Mouse (Mus musculus): Measurements from ENCODE around the gene Clec1a. TPM values are rescaled to one million over a fixed set of nuclear protein-coding genes. Genes with fewer than 3 reads are reported as not detected.

The Clec1a gene
- total RNA-seq, 2 experiments from 2014 or later = 3.1 to 3.5 TPM

DNA sequence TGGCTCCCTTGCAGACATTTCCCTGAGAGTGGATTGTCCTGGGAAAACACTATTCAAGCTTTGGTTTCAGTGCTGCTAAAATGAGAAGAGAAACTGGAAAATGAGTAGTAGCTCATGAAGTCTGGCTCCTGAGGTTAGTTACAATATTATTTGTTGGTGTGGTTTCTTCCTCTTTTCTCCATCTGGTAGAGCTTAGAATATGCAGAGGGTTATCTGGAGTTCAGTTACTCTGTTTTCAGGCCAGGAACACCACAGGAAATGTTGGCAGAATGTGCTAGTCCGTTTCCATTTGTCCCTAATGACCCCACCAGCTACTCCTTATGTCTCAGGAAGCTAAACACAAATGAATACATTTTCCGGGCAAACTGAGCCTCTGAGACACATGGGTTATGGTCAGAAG lies 44.5 kb downstream of the Clec1a start:
- no peak for DNase-seq (ENCODE audit: extremely low spot score in 1 of 2, low spot score in 1 of 2)

DNA sequence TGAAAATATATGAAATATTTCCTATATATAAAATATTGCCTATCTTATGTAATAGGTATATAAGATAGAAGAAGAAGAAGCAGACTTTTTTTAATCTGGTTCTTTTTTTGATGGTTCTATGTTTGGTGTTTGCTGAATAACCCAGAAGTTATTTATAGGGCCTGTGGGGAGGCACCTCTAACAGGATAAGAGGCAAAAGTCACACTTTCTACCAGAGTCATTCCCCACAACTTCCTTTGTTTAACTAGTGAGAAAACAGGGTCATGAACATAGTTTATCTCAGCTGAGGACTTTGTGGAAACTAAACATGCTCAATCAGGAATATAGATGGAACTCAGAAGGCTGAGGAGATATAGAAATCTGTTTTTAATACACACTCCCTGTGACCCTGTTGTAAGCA lies 45.8 kb downstream of the Clec1a start:
- DNase-seq (ENCODE audit: extremely low spot score in 1 of 2, low spot score in 1 of 2) = no peak

DNA sequence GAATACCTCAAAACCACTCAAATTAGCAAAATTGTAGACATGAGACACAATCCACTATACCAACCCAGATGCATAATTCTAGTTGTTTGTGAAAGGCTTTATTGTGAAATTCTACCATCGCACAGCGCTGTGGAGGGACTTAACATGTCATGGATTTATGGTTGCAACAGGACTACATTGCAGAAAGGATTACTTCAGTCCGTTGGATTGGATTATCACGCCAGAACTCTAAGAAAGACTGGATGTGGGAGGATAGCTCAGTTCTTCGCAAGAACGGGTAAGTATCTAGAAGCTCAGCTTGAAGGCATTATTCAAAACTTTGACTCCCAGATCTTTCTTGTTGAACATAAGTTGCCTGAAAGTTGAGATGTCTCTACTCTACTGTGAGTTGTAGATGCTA lies 48.4 kb downstream of the Clec1a start:
- DNase-seq (ENCODE audit: extremely low spot score in 1 of 2, low spot score in 1 of 2) = no peak

DNA sequence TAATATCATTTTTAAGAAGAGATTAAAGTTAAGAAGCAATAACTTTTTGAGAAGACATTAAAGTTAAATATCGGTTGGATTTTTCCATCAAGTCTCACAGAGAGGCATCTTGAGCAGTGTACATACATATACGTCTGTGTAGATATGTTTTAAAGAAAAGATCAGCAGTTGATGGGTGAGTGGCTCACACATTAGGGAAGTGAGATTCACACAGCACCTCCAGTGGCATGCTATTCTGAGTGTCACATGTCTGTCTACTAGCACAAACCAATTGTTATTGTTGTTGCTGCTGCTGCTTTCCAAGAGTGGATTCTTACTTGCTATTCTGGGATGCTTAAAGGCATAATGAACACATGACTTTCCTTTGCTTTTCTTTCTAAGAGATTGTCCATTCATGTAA lies 49.4 kb downstream of the Clec1a start:
- DNase-seq (ENCODE audit: extremely low spot score in 1 of 2, low spot score in 1 of 2) = no peak

DNA sequence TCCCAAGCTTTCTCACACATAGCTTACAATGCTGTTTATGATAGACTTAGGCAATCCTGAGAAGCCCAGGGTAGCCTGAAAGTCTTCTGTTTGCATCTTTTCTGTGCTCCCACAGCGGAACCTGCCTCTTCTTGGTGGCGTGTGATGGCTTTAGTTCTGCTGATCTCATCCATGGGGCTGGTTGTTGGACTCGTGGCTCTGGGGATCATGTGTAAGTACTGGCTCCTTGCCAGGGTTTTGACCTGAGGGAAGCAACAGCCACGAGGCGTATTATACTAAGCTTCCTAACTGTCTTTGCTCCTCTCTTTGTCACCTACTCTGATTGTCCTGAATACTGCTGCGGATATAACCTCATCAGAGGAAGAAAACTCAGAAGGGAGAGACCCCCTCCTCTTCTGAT lies 51.9 kb downstream of the Clec1a start:
- DNase-seq (ENCODE audit: extremely low spot score in 1 of 2, low spot score in 1 of 2) = no peak

DNA sequence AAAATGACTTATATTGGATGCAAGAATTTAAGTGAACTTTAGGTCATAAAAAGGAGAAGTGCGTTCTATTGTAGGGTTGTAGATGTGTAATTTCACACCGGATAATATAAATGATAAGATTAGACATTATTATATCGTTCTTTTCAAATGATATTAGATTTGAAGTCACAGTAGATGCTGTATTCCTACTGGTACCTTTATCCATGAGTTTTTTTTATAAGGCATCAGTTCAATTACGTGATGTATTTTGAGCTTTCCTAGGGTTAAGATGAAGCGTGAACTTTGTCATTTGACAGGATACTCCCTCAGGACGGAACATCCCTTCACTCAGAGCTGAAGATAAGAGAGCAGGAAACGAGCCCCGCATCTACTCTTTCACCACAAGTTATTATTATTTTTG lies 54.8 kb downstream of the Clec1a start, which contains the start of gene Clec1b:
Clec1b (plus strand) TSS at position 301 of the 400 bp plus-strand sequence.
- no peak for DNase-seq (ENCODE audit: extremely low spot score in 1 of 2, low spot score in 1 of 2)

DNA sequence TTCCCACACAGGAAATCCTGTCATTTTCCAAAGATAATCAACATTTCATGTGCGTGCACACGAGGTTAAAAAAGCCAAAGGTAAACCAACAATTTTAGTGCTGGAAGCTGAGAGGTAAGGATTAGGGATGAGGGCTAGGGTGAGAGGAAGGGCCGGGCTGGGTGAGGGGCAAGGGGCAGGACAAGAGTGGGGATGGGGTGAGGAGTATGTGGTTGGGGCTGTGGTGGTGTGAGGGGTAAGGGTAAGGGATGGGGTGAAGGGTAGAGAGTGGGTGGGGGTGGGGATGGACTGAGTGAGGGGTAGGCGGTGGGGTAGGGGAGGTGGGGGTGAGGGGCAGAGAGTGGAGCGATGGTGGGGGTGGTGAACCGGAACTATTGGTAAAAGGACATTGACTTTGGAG lies 58.1 kb downstream of the Clec1a start:
- DNase-seq (ENCODE audit: extremely low spot score in 1 of 2, low spot score in 1 of 2) = no peak

DNA sequence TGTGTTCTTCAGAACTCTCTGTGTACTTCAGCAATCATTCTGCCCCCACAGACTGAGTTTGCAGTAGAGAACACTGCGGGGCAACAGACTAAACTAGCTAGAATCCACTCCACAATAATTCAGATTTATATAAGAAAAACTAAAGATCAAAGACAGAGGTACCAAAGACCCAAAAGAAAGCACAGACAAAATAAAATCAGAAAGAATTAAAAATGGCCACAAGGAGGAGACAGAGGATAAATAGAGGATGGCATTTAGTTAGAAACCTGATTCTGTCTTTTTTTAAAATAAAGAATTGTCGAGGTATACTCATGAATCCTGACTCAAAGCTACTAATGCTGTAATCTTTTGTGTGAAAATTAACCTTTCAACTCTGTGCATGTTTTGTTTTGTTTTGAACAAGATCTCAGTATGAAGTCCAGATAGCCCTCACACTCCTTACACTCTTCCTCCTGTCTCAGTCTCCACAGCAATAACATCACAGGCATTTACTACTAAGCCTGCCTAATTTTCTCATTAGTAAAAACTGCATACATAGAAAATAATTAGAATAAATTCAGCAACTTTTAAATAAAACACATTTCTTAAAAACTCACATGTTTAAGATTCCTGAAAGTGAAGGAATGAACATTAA lies 58.6 kb downstream of the Clec1a start:
- no peak for DNase-seq (ENCODE audit: extremely low spot score in 1 of 2, low spot score in 1 of 2)

DNA sequence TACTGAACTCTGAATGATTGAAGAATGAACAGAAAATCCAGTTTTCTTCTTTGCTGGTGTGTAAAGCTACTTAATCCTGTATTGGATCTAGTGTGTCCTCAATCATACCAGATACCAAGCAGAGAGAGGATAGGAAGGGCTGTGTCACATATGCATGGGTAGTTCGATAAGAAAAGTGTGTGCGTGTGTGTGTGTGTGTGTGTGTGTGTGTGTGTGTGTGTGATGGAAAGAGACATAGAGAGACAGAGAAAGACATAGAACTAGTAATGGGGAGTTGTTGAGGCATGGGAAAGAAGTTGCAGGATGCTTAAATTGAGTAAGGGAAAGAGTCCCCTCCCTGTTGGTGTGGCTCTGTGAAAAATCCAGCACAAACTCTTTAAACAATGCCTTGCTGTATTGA lies 66.0 kb downstream of the Clec1a start, which contains the start of gene Clec12b:
Clec12b (minus strand) TSS at position 101 of the 400 bp plus-strand sequence.
- DNase-seq (ENCODE audit: extremely low spot score in 1 of 2, low spot score in 1 of 2) = no peak

DNA sequence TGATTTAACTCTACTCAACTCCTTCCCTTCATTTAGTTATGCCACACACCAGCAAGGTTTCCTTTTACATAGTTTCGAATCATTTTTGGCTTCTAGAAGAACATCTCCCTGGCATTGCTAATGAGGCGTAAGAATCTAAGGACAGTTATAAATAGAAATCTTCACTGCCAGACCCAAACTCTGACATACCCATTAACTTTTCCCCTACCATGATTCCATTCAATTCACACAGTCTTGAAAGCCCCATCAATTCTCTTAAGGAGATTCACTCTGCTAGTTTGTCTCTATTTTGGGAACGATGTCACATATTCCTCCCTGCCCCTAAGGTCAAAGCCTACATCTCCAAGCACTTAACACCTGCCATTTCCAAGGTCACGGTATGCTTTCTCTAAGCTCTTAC lies 66.8 kb downstream of the Clec1a start:
- no peak for DNase-seq (ENCODE audit: extremely low spot score in 1 of 2, low spot score in 1 of 2)

DNA sequence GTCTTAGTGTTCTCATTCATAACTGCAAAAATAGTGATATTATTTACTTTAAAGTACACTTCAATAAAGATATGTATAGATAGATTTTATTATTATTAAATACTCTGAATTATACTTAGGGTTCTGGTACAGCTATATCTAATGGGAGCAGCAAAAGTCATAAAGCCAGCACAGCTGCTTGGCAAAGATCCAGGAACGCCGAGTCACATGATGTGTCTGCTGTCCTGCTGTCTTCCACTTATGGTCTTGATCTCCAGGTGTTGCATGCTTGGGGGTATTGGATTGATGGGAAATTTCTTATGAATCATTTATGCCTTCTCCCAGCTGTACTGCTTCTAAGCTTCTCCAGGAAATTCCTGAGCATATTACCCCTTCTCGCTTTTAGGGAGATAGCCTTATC lies 68.3 kb downstream of the Clec1a start:
- no peak for DNase-seq (ENCODE audit: extremely low spot score in 1 of 2, low spot score in 1 of 2)

DNA sequence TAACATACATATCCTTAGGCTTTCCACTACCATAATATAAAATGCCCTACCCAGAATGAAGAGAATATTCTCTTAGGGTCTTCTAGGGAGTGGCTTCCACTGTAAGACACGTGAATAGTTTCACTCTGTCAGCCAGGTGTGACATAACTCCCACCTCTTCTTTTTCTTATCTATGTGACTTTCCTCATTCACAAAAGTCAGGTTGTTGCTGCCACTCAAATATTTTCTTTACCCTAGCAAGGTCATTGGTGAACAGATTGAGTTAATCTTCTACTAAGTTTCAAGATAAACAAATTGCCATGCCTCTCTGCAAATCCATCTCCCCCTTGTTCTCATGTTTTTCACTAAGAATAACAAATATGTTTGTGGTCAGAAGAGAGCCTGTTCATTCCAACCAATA lies 70.1 kb downstream of the Clec1a start:
- DNase-seq (ENCODE audit: extremely low spot score in 1 of 2, low spot score in 1 of 2) = no peak

DNA sequence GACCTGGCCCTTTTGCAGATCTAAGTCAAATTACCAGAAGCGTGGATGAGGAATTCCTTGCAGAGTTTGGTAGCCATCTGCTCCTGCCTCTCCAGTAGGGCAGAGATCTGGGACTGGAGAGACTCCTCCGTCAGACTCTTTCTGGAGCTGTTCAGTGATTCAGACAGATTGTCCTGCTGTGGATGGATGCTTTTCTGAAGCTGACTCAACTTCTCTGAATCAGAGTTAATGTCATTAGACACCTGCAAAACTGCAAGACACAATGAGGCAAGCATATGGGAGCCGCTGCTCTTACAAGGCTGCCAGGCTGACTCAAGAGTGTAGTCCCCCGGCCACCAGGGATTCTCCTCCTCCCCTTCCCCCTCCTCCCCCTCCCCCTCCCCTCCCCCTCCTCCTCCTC lies 71.3 kb downstream of the Clec1a start:
- no peak for DNase-seq (ENCODE audit: extremely low spot score in 1 of 2, low spot score in 1 of 2)

DNA sequence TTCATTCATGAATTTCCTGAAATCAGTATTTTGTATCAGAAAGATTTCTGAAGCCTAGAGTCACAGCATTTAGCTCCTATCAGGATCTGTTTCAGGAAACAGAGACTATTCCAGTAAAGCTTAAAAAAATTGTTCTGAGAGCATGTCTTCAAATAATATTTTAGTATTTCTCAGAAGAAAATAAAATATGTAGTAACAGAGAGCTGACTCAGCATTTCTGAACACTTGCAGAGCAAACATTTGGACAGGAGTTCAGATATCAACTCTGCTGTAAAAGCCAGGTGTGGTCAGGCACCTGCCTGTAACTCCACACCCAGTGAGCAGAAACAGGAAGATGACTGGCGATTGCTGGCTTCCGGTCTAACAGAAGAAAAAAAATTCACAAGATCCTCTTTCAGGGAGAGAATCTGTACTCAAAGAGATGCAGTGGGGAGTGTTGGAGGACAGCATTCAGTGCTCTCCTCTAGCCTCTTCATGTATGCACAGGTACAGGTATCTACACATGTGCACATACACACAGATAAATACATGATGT lies 76.8 kb downstream of the Clec1a start:
- DNase-seq (ENCODE audit: extremely low spot score in 1 of 2, low spot score in 1 of 2) = no peak

Other genes with a start within 250 kb of the Clec1a start
- not detected for gene Cd69, start 176.6 kb downstream of the Clec1a start, total RNA-seq (2021)
- gene 4922502D21Rik, start 120.2 kb downstream of the Clec1a start, total RNA-seq (2021) = not detected
- gene Clec12a, start 109.3 kb downstream of the Clec1a start, total RNA-seq (2021) = not detected
- gene Clec12b, start 66.1 kb downstream of the Clec1a start, total RNA-seq (2021) = not detected
- gene Clec1b, start 54.7 kb downstream of the Clec1a start, total RNA-seq (2021) = not detected
- gene Clec9a, start 43.1 kb downstream of the Clec1a start, total RNA-seq (2021) = not detected
- not detected for gene Olr1, start 55.2 kb upstream of the Clec1a start, total RNA-seq (2021)
- gene Tmem52b, start 60.6 kb upstream of the Clec1a start, total RNA-seq (2021) = not detected
- gene Gabarapl1, start 81.2 kb upstream of the Clec1a start, total RNA-seq (2021) = 100 to 1,000 TPM; 613 to 690 TPM
- gene Klre1, start 125.9 kb upstream of the Clec1a start, total RNA-seq (2021) = not detected
- not detected for gene Klrd1, start 139.8 kb upstream of the Clec1a start, total RNA-seq (2021)
- gene Klrk1, start 171.9 kb upstream of the Clec1a start, total RNA-seq (2021) = not detected
- gene Klrc3, start 191.3 kb upstream of the Clec1a start, total RNA-seq (2021) = not detected
- not detected for gene Klrc2, start 208.7 kb upstream of the Clec1a start, total RNA-seq (2021)
- not detected for gene Klrc1, start 227.0 kb upstream of the Clec1a start, total RNA-seq (2021)